Mouse (Mus musculus): ENCODE results near the gene Cipc.

Cipc gene

DNA sequence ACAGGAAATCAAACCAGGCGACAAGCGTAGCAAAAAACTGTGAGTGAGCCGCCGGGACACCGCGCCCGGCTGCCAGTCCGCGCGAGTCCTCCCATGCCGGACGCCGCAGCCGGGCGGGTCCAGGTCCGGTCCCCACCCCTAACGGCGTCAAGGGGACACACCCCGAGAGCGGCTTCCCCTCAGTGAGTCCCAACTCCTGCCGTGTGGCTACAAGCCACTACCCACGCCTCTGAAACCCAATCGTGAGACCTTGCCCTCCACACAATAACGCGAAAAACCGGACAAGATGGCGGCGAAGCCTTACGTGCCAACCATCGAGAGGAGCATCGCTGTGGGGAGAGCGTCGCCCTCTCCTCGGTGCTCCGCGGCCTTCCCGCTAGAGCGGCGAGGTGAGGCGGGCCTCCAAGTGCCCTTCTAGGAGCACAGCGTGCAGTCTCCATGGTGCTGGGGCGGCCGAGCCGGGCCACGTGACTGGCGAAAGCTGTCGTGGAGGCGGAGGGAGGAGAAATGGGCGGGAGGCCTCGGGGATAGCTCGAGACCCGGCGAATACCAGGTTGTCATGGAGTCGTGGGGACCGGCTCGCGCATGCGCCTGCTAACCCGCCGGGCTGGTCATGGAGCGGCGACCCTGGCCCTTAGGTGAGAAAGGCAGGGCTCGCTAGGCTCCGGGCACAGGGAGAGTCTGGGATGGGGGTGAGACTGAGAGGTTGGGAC is at the start of gene Cipc:
Gene Cipc (plus strand): TSS at position 182 of the 713 bp plus-strand sequence.
- DNase-seq (ENCODE audit: low spot score) = peak; percentile 95

DNA sequence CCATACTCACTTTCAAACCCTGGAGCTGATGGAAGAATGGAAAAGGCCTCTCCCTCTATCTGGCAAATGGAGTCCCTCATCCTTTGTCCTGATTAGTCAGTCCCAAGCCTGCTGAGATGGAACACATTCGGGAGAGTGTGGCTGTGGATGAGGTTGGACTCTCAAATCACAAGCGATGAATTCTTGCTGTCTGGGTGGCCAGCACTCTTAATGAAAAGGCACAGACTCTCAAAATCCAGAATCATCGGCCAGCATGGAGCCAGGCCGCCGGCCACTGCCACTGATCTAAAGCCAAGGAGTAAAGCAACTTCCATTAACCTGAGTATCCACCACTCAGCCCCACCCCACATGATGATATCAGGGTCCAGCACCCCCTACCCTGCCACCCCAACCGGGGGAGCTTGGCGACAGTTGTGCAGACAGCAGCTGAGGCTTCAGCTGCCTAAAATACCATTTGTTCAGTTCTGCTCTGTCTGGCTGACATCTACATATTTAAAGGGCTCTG is 49.0 kb upstream of the Cipc start:
- DNase-seq (ENCODE audit: low spot score) = no peak

DNA sequence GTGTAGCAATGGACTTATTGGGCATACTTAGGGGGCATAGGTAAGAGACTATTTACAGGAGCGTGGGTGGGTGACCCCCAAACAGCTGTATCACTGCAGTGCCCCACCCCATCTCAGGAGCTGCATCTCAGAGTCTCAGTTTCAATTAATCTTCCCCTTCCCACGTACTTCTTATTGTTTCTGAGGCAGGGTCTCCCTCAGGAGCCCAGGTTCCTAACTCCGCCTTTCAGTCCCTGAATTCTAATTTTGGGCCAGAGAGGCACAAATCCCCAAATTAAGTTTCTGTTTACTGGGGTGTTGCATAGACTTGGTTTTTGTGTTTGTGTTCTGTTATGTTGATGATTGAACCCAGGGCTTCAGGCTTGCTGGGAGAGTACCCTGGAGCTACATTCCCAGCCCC is 48.4 kb upstream of the Cipc start:
- no peak for DNase-seq (ENCODE audit: low spot score)

GRCm38 (mm10) chr12:86899461-86900179 is 47.2 kb upstream of the Cipc start:
- DNase-seq (ENCODE audit: low spot score) = peak; percentile 63

DNA sequence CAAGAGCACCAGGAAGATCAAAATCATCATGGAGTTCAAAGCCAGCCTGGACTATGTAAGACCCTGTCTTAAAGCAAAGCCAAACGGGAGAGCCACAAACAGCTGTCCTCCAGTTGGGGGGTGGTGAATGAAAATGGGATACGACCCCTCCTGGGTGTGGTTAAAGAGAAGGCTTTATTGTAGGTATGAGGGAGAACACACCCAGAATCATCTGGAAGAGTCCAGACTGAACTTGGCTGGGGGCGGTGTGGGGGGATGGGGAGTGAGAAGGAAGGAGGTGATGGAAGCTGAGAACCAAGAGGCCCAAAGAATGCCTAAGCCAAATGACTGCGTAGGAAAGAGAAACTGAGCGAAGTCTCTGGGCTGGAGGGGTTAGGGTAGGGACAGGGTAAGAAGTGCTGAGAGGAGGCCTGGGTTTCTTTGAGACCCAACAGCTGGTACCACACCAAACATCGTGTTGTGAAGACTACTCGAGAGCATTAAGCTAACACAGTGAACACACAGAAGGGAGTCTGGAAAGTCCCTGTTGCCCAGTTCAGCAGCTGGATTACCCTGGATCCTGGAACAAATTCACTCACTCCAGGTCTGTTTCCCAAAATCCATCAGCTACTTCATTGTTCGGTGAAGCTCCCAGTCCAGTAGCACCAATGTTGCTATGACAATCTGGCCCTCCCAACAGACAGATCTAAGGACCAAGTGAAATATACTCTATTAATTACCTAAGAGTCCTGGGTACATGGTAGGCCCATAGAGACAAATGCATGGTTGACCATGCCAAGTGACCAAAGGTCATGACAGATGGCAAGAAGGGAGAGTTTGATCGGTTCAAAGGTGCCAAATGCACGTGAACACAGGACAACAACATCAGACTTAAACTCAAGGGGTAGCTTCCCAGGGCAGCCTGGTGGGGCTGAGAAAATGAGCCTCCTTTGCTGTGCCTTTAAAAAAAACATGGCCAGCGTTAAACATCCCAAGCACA is 42.7 kb upstream of the Cipc start:
- no peak for DNase-seq (ENCODE audit: low spot score)

DNA sequence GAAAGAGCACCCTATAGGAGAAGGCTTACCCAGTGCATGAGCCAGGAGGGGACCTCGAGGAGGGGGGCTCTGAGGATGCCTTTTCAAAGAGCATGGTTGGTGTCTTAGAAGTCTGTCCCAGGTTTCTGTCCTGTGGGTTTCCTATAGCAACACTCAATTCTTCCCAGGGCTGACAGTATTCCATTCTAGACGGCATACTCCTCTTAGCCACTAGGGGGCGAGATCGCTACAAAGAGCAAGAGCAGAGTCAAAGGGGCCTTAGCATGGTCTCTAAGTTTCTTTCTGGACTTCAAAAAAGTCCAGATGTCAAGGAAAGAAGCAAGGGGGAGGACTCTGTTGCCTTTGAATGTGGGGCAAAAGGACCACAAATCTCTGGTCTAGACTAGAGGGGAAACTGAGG is 41.6 kb upstream of the Cipc start:
- DNase-seq (ENCODE audit: low spot score) = peak; percentile 71

DNA sequence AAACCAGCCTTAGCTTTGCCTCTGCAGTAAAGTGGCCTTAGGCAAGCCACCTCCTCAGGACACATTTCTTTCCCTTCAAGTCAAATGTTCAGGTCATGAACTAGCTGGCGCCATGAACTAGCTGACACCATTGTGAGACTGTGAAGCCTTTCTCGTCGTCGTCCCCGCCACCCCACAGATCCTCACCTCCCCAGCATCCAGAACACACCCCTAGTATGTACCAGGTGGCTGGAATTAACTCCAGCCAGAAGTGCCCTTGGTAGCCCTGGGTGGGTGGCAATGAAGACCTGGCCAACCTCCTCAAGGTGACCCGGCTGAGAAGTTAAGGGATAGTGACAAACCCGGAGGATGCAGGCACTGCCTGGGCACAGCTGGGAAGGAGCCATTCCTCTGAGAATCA is 41.0 kb upstream of the Cipc start:
- DNase-seq (ENCODE audit: low spot score) = no peak

GRCm38 (mm10) chr12:86906395-86906794 is 40.4 kb upstream of the Cipc start:
- DNase-seq (ENCODE audit: low spot score) = peak; percentile 91

- DNase-seq (ENCODE audit: low spot score) = peak; percentile 65
These were observed 35.3 kb upstream of the Cipc start for GRCm38 (mm10) chr12:86911482-86911931.

DNA sequence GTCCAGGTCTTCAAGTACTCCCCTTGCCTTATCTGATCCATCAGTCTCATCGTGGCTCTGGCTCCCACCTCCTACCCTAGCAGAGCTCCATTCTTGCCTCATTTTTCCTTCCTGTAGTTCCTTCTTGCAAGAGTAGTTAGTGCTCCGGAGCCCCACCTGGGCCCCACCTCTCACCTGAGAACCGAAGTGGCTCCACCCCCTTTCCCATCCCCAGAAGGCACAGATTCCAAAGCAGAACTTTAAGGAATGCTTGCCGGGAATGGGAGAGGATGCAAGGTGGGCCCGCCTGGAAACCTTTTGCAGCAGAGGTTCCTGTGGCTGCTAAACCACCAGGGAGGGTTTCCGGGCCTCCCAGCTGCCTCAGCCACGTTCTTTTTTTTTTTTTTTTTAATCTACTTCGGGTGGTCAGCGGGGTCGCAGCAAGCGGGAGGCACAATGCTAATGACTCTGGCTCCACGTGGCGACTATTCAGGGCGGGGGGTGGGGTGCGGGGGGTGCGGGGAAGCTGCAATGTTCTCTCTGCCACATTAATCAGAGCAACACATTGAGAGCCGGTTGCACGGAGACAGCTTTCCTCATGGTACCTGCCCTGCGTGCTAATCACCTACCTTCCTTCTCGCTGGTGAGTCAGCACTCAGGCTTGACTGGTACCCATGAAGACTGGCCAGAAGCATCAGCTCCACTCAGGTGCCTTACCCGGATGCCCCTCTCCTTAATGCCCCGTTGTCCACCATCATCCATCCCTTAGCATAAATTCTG is 34.3 kb upstream of the Cipc start:
- no peak for DNase-seq (ENCODE audit: low spot score)

- no peak for DNase-seq (ENCODE audit: low spot score)
These were observed 32.5 kb upstream of the Cipc start for GRCm38 (mm10) chr12:86914351-86914750.

GRCm38 (mm10) chr12:86914756-86915155 is 32.1 kb upstream of the Cipc start:
- DNase-seq (ENCODE audit: low spot score) = no peak

DNA sequence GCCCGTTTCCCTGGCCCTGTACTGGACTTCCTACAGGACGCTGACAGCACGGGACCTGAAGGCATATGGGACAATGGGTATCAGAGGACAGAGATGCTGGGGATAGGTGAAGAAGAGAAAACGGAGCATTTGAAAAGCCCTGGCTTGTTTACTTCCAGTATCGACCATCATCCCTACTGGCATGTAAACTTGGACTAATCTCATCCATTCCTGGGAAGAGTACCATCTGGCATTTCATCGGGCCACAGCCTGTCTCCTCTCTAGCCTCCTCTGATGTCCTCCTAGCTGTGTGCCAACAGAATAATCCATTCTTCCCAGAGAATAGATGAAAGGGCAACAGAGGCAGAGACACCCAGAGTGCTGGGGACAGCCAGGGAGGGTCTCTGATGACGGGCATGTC is 31.2 kb upstream of the Cipc start:
- no peak for DNase-seq (ENCODE audit: low spot score)

GRCm38 (mm10) chr12:86916796-86917573 is 29.9 kb upstream of the Cipc start:
- DNase-seq (ENCODE audit: low spot score) = no peak

- no peak for DNase-seq (ENCODE audit: low spot score)
These were observed 28.4 kb upstream of the Cipc start for GRCm38 (mm10) chr12:86918361-86918967.

- DNase-seq (ENCODE audit: low spot score) = no peak
These were observed 27.7 kb upstream of the Cipc start for GRCm38 (mm10) chr12:86918983-86919722.

- peak; percentile 84 for DNase-seq (ENCODE audit: low spot score)
These were observed 23.0 kb upstream of the Cipc start for GRCm38 (mm10) chr12:86923837-86924236.

DNA sequence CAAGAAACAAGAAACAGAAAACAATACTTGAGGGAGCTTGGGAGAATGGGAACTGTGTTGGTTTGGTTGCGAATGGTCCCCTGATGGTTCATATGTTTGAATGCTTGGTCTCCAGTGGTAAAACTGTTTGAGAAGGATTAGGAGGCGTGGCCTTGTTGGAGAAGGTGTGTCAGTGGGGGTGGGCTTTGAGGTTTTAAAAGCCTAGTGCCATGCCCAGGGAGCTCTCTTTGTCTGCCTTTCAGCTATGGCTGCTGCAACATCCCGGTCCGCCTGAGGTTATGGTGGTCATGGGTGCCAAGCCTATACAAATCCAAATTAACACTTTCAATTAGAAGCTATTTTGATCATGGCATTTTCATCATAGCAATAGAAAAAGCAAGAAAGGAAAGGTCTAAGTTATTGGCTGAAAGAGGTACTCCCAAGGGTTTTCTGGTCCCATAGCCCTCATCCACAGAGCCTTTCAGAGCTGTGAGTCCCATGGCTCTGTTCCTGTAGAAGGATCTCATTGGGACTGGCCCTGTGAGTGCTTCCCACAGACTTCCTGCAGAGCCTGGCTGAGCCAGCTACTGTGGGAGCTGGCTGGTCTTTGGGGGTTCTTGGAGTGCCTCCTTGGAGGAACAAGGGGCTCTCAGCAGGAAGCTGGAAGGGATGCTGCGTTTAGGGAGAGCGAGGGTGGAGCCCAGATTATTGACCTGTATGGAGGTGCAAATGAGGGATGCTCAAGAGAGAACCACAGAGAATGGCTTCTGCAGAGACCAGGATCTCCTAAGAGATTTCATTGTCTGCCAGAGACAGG is 15.7 kb upstream of the Cipc start:
- DNase-seq (ENCODE audit: low spot score) = no peak
